Mouse (Mus musculus): ENCODE results near the gene Gm10521.
"Not testable (repeated sequence)": the region's sequence is repeated elsewhere in the genome, so short reads cannot be mapped to it uniquely, and the experiment has no call there.

Gene Gm10521

GRCm38 (mm10) chr1:171895364-171895763 lies at the start of gene Gm10521:
Gene Gm10521 (plus strand): TSS chr1:171895664.
- not testable (repeated sequence) for DNase-seq (ENCODE audit: low spot score)

- no peak for DNase-seq (ENCODE audit: low spot score)
These were observed 47.3 kb upstream of the Gm10521 start for GRCm38 (mm10) chr1:171848201-171848600.

DNA sequence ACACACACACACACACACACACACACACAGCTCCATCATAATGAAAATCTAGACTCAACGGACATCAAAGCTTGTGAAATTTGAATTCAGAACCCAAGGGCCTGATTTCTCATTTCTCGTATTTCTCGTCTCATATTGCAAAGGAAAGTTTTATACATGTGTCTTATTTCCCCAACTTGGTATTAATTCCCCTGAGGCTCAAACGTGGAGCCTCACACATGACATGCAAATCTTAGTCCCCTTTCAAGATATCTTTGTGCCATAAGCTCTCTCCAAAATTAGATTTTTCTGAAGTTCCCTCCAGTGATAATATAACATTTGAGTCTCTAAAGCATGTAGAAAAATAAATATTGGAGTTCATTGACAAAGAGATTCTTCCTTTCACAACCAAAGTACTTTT lies 46.7 kb upstream of the Gm10521 start:
- no peak for DNase-seq (ENCODE audit: low spot score)

GRCm38 (mm10) chr1:171849454-171849853 lies 46.0 kb upstream of the Gm10521 start:
- no peak for DNase-seq (ENCODE audit: low spot score)

- no peak for DNase-seq (ENCODE audit: low spot score)
These were observed 30.0 kb upstream of the Gm10521 start for GRCm38 (mm10) chr1:171865467-171865866.

- DNase-seq (ENCODE audit: low spot score), result no peak
These were observed 8.5 kb upstream of the Gm10521 start for GRCm38 (mm10) chr1:171886989-171887388.

DNA sequence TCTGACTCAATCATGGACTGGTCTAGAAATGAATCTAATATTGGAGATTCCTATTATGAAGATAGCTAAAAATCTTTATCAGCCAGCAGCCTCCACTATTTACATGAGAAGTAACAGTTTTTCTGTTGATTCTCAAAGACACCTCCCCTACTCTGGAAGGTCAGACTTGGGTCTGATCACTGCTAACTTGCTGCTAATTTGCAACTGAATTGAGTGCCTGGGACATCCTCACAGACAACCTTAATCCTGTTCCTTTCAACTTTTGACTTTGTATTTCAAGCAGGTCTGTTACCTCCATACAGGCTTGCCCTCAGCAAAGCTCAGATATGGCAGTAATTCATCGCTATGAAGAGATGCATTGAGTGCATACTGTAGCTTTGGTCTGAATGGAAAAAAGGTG lies 8.5 kb downstream of the Gm10521 start:
- DNase-seq (ENCODE audit: low spot score), result no peak

DNA sequence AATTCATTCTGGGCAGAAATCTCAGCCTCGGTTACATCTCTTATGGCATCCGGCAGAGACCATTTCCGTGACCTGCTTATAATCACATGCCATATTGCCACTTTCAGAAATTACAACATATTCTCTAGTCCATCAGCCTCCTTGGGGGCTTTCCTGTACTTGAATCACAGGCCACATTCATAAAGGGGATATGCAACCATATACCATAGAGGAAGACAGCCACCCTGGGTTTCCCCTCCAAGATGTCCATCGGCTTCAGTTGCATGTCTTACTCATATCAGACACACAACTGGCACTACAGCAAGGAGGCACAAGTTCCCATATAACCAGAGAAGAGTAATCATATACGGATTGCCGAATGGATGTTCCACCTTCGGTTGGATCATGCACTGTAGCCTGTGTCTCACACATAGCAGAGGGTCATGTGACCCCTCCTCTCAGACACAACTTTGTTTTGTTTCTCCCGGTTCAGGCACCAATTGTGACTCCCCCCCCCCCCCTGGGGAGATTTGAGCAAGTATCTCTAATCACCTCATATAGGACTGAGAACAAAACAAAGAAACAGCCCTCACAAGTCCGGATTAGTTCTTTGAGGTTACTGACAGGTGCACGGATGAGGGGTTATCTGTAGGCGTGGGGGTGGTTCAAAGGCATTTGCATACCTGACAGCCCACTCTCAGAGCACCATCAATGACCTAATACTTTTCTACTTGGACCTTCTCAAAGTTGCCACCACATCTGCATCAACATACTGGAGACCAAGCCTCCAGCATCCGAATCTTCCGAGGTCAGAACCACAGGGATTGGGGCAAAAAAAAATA lies 20.4 kb downstream of the Gm10521 start:
- DNase-seq (ENCODE audit: low spot score), result no peak

DNA sequence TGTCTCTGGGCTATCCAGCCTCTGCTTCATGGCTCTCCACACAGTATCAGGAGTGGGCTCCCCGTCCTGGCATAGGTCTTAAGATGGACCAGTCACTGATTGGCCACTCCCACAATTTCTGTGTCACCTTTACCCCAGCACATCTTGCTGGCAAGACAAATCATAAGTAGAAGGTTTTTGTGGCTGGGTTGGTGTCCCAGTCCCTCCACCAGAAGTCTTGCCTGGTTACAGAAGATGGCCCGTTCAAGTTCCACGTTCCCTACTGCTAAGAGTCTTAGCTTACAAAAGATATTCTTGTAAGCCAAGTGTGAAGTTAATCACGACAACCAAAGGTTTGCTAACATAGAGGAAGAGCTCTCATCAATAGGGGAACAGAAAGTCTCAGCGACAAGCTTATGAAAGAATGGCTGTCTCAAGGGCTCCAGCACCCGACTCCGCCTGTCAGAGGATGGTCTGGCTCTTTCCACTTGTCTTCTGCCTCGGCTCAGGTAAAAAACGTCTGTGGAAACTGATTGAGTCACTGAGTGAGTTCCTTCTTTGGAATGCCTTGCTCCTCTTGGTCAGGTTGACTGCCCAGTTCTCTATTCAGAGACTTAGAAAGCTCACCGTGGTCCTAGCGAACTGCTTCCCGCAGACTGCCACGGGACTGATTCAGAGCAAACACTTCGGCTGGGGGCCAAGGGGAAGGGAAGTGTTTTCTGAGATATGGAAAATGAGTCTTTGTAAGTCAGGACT lies 22.0 kb downstream of the Gm10521 start, which contains the start of gene Slamf6:
Slamf6 (plus strand) TSS at position 211 of the 735 bp plus-strand sequence.
- no peak for DNase-seq (ENCODE audit: low spot score)

DNA sequence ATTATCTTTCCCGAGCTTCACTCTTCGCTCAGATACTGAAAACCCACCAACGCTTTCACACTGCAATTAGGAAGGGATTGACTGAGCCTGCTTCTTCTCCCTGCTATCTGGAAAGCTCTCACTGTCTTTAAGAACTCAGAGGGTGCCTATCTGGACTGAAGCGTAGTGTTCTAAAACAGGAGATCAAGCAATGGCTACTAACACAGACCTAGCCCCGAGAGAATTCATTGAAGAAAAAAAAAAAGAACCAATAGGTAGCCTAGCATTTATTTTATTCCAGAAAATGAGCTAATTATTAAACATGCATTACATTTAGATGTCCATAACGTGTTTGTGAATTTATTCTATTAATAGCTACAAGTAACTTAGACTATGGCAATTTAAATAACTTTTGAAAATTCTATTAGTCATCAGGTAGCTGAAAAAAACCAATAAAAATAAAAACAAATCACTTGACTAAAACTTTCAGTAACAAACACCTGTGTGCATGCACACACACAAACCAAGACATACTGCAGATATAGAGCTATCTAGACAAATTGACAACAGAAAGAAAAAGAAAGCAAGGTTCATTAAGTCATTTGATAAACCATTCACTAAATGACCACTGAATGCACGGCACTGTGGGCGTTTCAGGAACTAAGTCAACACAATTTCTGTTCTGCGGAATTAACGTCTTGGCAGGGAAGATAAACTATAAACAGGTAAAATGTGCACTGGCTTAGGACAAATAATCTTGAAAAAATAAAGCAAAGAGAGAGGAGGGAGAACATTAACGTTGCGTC lies 22.9 kb downstream of the Gm10521 start:
- no peak for DNase-seq (ENCODE audit: low spot score)

DNA sequence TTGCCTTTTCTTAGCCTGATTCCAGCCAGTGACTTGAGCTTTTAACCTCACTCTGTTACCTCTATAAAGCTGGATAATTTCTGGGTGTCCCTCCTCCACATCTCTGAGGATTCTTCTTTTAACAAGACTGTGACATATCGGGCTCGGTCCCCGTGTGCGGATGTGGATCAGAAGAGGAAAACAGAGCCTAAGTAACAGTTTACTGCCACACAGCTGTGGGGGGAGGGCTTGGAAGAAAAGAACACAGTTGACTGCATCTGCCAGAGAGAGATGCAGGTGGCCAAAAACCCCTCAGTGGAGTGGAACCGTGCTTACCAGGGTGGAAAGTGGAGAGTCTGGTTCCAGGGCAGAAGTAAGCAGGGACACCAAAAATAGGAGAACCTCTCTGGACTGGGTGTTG lies 23.7 kb downstream of the Gm10521 start:
- no peak for DNase-seq (ENCODE audit: low spot score)

GRCm38 (mm10) chr1:171919901-171920510 lies 24.5 kb downstream of the Gm10521 start:
- DNase-seq (ENCODE audit: low spot score), result no peak

DNA sequence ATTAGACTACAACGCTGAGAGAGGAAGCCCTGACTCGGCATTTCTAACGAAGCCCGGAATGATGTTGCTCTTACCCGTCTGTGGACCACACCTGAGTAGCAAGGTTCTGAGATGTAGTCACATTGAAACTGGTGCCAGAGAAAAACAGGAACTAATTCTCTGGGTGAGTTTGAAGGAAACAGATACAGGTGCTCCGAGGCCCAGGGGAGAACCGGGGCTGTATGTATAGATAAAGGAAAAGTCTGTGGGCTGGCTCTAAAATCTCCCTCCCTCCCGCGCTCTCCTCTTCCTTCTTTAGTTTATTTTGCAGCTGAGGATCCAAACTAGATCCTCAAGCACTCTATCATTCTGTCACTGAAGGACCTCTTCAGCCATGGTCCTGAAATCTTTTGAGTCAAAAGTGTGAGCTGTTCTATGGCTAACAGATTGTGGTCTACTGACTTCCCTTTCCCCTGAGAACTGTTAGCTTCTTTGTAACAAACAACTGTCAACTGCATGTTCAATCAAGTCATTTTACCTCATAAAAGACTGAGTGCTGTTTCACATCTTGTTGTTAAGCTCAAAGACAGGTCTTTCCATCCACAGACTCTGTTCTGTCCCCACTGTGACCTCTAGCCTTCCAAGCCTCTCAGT lies 25.6 kb downstream of the Gm10521 start:
- no peak for DNase-seq (ENCODE audit: low spot score)

- no peak for DNase-seq (ENCODE audit: low spot score)
These were observed 26.2 kb downstream of the Gm10521 start for GRCm38 (mm10) chr1:171921641-171922040.

DNA sequence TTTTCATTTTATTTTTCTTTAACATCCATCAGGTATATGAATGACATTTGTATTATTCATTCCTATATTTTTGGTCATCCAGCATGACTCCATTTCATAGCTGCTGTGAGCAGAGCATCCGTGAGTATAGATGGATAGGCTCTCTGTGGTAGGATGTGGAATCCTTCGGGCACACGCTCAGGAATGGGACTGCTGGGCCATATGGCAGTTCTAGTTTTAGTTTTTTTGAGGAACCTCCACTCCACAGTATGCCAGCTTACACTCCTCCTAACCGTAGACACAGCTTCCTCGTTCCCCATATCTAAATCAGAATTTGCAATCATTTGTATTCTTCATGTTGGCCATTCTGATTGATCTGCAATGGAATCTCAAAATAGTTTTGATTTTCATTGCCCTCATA lies 27.4 kb downstream of the Gm10521 start:
- no peak for DNase-seq (ENCODE audit: low spot score)

DNA sequence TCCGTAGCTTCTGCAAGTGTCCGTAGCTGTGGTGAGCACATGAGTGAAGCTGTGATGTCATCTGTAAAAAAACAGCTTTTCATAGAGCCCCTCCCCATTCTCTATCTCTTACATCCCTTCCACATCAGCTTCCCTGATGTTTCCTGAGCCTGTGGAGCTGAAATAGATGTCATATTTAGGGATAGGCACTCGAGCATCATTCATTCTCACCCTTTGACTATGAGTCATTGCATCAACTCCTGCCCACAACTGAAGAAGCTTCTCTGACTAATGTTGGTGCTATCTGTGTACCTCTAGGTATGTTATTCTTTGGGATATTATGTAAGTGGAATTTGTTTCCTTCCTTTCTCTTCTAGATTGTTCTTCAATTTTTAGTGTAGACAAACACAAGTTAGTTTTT lies 29.4 kb downstream of the Gm10521 start:
- DNase-seq (ENCODE audit: low spot score), result no peak

DNA sequence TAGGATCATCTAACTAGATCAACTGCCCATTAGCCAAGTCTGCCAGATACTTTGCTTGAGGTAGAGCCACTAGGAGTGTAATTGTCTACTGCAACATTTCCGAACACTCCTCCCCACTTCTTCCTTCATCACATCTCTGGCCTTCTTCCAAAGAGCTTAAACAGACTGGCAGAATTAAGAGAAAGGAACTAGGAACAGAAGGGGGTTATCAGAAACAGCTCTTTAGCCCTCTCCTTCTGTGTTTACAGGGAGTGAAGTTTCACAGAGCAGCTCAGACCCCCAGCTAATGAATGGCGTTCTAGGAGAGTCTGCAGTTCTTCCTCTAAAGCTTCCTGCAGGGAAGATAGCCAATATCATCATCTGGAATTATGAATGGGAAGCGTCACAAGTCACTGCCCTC lies 38.4 kb downstream of the Gm10521 start:
- DNase-seq (ENCODE audit: low spot score), result no peak

GRCm38 (mm10) chr1:171938952-171939948 lies 43.8 kb downstream of the Gm10521 start:
- DNase-seq (ENCODE audit: low spot score), result no peak

DNA sequence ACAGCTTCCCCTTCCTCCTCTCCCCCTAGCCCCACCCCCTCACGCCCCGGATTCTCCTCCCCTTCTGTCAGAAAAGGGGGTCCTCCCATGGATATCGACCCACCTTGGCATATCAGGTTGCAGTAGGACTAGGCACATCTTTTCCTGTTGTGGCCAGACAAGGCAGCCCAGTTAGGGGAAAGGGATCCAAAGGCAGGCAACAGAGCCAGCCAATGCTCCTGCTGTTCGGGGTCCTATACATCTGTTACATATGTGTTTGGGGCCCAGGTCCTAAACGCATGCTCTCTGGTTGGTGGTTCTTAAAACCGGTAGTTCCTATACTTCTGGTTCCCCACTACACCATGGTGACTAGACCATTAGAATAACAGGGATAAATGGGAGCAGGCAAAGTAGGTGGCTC lies 45.2 kb downstream of the Gm10521 start:
- DNase-seq (ENCODE audit: low spot score), result no peak

DNA sequence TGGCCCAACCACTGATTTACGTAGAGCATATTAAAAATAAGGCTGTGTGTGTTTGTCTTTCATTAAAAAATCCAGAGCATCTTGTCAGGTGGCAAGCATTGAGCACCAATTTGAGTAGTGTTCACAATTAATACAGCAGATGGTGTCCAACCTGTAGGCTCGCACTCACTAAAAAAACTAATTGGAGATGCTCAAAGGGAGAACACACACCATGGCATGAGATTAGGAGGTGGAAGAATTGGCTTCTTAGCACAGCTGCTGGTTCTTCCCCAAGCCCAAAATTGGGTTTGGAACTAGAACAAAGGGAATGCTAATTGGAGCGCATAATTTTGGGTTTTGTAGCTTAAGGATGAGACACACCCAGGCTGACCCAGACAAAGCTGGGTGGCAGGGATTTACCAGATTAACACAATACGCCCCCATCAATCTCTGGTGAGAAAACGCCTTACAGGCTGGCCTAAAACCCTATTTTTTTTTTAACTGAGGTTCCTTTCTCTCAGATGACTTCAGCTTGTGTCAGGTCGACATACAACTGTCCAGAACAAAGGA lies 51.1 kb downstream of the Gm10521 start:
- DNase-seq (ENCODE audit: low spot score), result no peak
